Mouse (Mus musculus): ENCODE results near the gene Sh3gl1. TPM values are rescaled to one million over a fixed set of nuclear protein-coding genes. Genes with fewer than 3 reads are reported as not detected.
A peak's percentile ranks its signal among the peaks of the same experiment; 100 is the strongest.

Gene Sh3gl1
- polyA plus RNA-seq, 1 experiment from 2014 or later = 112 TPM

DNA sequence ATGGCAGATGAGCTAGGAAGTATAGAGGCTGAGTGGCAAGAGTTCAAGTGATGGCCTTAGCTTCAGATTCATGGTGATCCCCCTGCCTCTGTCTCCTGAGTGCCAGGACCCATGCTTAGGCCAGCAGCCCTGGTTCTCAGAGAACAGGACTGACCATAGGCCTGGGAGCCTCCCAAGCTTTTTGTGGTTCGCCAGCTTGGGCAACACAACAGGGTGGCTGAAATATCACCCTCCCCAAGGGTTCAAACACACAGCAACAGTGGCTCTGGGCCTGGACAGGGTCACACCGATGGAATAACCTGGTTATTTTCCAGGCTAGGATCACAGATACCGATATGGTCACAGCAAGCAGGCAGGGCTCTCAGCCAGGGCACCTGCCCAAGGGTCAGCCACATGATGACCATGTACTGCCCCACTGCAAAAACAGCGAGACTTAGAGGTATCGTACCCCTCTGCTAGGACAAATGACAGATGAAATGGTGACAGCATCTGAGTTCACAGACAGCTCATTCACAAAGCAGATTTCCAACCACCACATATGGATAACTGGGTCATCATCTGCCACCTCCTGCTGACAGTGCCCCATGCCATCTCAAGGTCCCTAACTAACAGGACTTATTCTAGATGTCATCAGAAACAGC, 8.5 kb downstream of the Sh3gl1 start:
- Histone ChIP-seq H3K36me3 (ENCODE audit: control insufficient read depth, insufficient read depth, low read length) (peaks cover 5% of the 10 kb centered on the region; the same call in 1 of the 2 replicates), H3K4me3 (ENCODE audit: low read depth, low read length) (no peak overlapping the region)

DNA sequence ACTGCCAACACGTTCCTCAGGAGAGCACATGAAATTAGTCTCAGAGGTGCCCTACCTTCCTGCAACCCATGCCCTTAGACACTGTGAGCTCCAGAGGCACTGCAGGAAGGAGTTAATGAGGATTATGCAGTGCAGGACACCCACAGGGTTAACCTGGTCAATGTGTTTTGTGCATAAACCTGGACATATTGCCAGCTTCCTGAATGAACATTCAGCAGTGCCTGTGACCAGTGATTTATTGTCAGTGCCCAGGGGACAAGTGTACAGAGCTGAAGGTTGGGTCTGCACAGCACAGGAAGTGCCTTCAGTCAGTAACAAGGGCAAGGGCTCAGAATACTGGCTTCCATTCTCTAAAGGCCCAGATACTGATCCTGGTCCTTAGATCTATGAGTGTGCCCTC, 9.6 kb downstream of the Sh3gl1 start:
- Histone ChIP-seq H3K4me1 (replicated peaks; ENCODE audit: control insufficient read depth, insufficient read depth, low read length) (peaks cover 3% of the 10 kb centered on the region; the same call in 1 of the 2 replicates), H3K27ac (ENCODE audit: low read depth, low read length) (no peak overlapping the region), H3K9ac (ENCODE audit: low read depth, low read length) (no peak overlapping the region), H3K4me2 (replicated peaks; ENCODE audit: low read depth, low read length) (no peak overlapping the region), H3K9me3 (ENCODE audit: control insufficient read depth, low read length) (no peaks in the 10 kb centered on the region), H3K4me3 (ENCODE audit: low read depth, low read length) (no peak overlapping the region), H3K27me3 (ENCODE audit: control insufficient read depth, insufficient read depth, low read length) (no peaks in the 10 kb centered on the region), H3K36me3 (ENCODE audit: control insufficient read depth, insufficient read depth, low read length) (peaks cover 5% of the 10 kb centered on the region; the same call in 1 of the 2 replicates)
- 80% methylated on average over 1 of the region's 1 CpGs for WGBS
- no peak for ATAC-seq (ENCODE audit: low FRiP score)
- no peak for DNase-seq (ENCODE audit: low spot score)

More for the DNA sequence above, 8.5 kb downstream of the Sh3gl1 start:
- DNase-seq (ENCODE audit: low spot score) (no peak), ATAC-seq (ENCODE audit: low FRiP score) (no peak)
- WGBS = 91% methylated on average over 5 of the region's 5 CpGs
- Histone ChIP-seq H3K27ac (ENCODE audit: low read depth, low read length) (no peak overlapping the region), H3K4me2 (replicated peaks; ENCODE audit: low read depth, low read length) (no peak overlapping the region), H3K9me3 (ENCODE audit: control insufficient read depth, low read length) (no peaks in the 10 kb centered on the region), H3K27me3 (ENCODE audit: control insufficient read depth, insufficient read depth, low read length) (no peaks in the 10 kb centered on the region), H3K4me1 (replicated peaks; ENCODE audit: control insufficient read depth, insufficient read depth, low read length) (peaks cover 2% of the 10 kb centered on the region; the same call in 1 of the 2 replicates), H3K9ac (ENCODE audit: low read depth, low read length) (no peak overlapping the region)

- ATAC-seq (ENCODE audit: low FRiP score) (no peak), DNase-seq (ENCODE audit: low spot score) (no peak)
- Histone ChIP-seq H3K4me3 (ENCODE audit: low read depth, low read length) (no peak overlapping the region), H3K27ac (ENCODE audit: low read depth, low read length) (no peak overlapping the region), H3K27me3 (ENCODE audit: control insufficient read depth, insufficient read depth, low read length) (no peaks in the 10 kb centered on the region), H3K4me1 (replicated peaks; ENCODE audit: control insufficient read depth, insufficient read depth, low read length) (peaks cover 3% of the 10 kb centered on the region; the same call in 1 of the 2 replicates), H3K9ac (ENCODE audit: low read depth, low read length) (no peak overlapping the region), H3K4me2 (replicated peaks; ENCODE audit: low read depth, low read length) (no peak overlapping the region), H3K9me3 (ENCODE audit: control insufficient read depth, low read length) (no peaks in the 10 kb centered on the region), H3K36me3 (ENCODE audit: control insufficient read depth, insufficient read depth, low read length) (peaks cover 5% of the 10 kb centered on the region; the same call in 1 of the 2 replicates)
- WGBS = 100% methylated on average over 1 of the region's 1 CpGs
Measured at GRCm38 (mm10) chr17:56026303-56026702, 10.1 kb downstream of the Sh3gl1 start.

DNA sequence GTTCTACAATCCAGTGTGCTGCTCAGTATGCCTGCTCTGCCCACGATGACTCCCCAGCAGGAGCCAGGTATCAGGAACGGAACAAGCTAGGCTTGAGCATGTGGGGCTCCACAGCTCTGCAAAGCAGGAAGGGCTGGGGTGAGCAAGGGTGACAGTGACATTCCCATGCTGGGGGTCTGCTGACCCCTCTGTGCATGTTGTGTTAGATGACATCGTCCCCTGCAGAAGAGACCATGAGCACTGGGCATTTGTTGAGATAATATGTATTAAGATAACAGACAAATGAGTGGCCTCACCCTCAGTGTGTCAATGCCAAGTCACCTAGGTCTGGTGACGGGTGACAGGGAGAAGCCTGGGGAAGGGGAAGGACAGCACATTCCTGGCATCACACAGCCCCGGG, 11.5 kb downstream of the Sh3gl1 start:
- Histone ChIP-seq H3K27ac (ENCODE audit: low read depth, low read length) (no peak overlapping the region), H3K4me2 (replicated peaks; ENCODE audit: low read depth, low read length) (no peak overlapping the region), H3K9ac (ENCODE audit: low read depth, low read length) (no peak overlapping the region), H3K36me3 (ENCODE audit: control insufficient read depth, insufficient read depth, low read length) (peaks cover 2% of the 10 kb centered on the region; the same call in 1 of the 2 replicates), H3K4me1 (replicated peaks; ENCODE audit: control insufficient read depth, insufficient read depth, low read length) (peaks cover 3% of the 10 kb centered on the region; the same call in 1 of the 2 replicates), H3K27me3 (ENCODE audit: control insufficient read depth, insufficient read depth, low read length) (no peaks in the 10 kb centered on the region), H3K9me3 (ENCODE audit: control insufficient read depth, low read length) (no peaks in the 10 kb centered on the region), H3K4me3 (ENCODE audit: low read depth, low read length) (no peak overlapping the region)
- no peak for ATAC-seq (ENCODE audit: low FRiP score)
- DNase-seq (ENCODE audit: low spot score) = no peak
- 84% methylated on average over 5 of the region's 5 CpGs for WGBS

GRCm38 (mm10) chr17:56024476-56024875, 12.0 kb downstream of the Sh3gl1 start:
- H3K9me3 ChIP-seq (ENCODE audit: control insufficient read depth, low read length) = no peaks in the 10 kb centered on the region
- no peak overlapping the region for H3K4me3 ChIP-seq (ENCODE audit: low read depth, low read length)
- no peaks in the 10 kb centered on the region for H3K27me3 ChIP-seq (ENCODE audit: control insufficient read depth, insufficient read depth, low read length)
- no peak for DNase-seq (ENCODE audit: low spot score)
- H3K36me3 ChIP-seq (ENCODE audit: control insufficient read depth, insufficient read depth, low read length) = peaks cover 1% of the 10 kb centered on the region; the same call in 1 of the 2 replicates
- H3K4me1 ChIP-seq (replicated peaks; ENCODE audit: control insufficient read depth, insufficient read depth, low read length) = peaks cover 3% of the 10 kb centered on the region; the same call in 1 of the 2 replicates
- H3K9ac ChIP-seq (ENCODE audit: low read depth, low read length) = no peak overlapping the region
- H3K27ac ChIP-seq (ENCODE audit: low read depth, low read length) = no peak overlapping the region
- 81% methylated on average over 2 of the region's 2 CpGs for WGBS
- no peak for ATAC-seq (ENCODE audit: low FRiP score)
- no peak overlapping the region for H3K4me2 ChIP-seq (replicated peaks; ENCODE audit: low read depth, low read length)

DNA sequence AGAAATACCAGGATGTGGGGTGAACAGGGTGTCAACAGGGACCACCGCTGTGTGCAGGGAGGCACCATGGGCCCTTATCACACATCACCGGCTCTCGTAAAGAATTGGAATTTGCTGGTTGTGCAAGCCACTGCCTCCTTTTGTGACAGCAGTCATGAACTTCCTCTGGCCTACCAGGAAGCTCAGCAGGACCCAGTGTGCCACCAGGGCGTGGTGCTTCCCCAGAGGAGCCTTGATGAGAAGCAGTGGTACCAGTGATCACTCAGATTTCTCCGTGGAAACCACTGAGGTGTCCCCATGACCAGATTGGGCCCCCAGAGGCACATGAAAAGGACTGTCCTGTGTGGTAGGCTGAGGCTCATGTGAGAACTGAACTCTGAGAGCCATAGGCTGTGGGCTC, 13.0 kb downstream of the Sh3gl1 start:
- H3K4me3 ChIP-seq (ENCODE audit: low read depth, low read length) = no peak overlapping the region
- DNase-seq (ENCODE audit: low spot score) (no peak), ATAC-seq (ENCODE audit: low FRiP score) (no peak)
- peaks cover 3% of the 10 kb centered on the region; the same call in 1 of the 2 replicates for H3K4me1 ChIP-seq (replicated peaks; ENCODE audit: control insufficient read depth, insufficient read depth, low read length)
- H3K9me3 ChIP-seq (ENCODE audit: control insufficient read depth, low read length) = no peaks in the 10 kb centered on the region
- peaks cover under 1% of the 10 kb centered on the region; the same call in 1 of the 2 replicates for H3K36me3 ChIP-seq (ENCODE audit: control insufficient read depth, insufficient read depth, low read length)
- no peak overlapping the region for H3K4me2 ChIP-seq (replicated peaks; ENCODE audit: low read depth, low read length)
- H3K27ac ChIP-seq (ENCODE audit: low read depth, low read length) = 0 out of 2 replicates have a peak overlapping the region, but pooled peaks have one; percentile 3
- H3K9ac ChIP-seq (ENCODE audit: low read depth, low read length) = no peak overlapping the region
- 86% methylated on average over 5 of the region's 5 CpGs for WGBS
- no peaks in the 10 kb centered on the region for H3K27me3 ChIP-seq (ENCODE audit: control insufficient read depth, insufficient read depth, low read length)

- no peak overlapping the region for H3K9ac ChIP-seq (ENCODE audit: low read depth, low read length)
- no peak for ATAC-seq (ENCODE audit: low FRiP score)
Measured at GRCm38 (mm10) chr17:56022989-56023290, 13.5 kb downstream of the Sh3gl1 start.

GRCm38 (mm10) chr17:56022131-56022988, 14.1 kb downstream of the Sh3gl1 start:
- Histone ChIP-seq H3K36me3 (ENCODE audit: control insufficient read depth, insufficient read depth, low read length) (peaks cover 10% of the 10 kb centered on the region), H3K4me1 (replicated peaks; ENCODE audit: control insufficient read depth, insufficient read depth, low read length) (peaks cover 3% of the 10 kb centered on the region; the same call in 1 of the 2 replicates), H3K4me3 (ENCODE audit: low read depth, low read length) (no peak overlapping the region), H3K4me2 (replicated peaks; ENCODE audit: low read depth, low read length) (no peak overlapping the region), H3K9ac (ENCODE audit: low read depth, low read length) (no peak overlapping the region), H3K9me3 (ENCODE audit: control insufficient read depth, low read length) (no peaks in the 10 kb centered on the region), H3K27ac (ENCODE audit: low read depth, low read length) (peak overlapping the region; percentile 13; the same call in 1 of the 2 replicates), H3K27me3 (ENCODE audit: control insufficient read depth, insufficient read depth, low read length) (no peaks in the 10 kb centered on the region)
- ATAC-seq (ENCODE audit: low FRiP score) (peak; percentile 22; the same call in 1 of the 2 replicates), DNase-seq (ENCODE audit: low spot score) (no peak)
- 53% methylated on average over 2 of the region's 2 CpGs for WGBS

More at GRCm38 (mm10) chr17:56022989-56023290, 13.5 kb downstream of the Sh3gl1 start:
- Histone ChIP-seq H3K27ac (ENCODE audit: low read depth, low read length) (no peak overlapping the region), H3K4me1 (replicated peaks; ENCODE audit: control insufficient read depth, insufficient read depth, low read length) (peaks cover 3% of the 10 kb centered on the region; the same call in 1 of the 2 replicates), H3K27me3 (ENCODE audit: control insufficient read depth, insufficient read depth, low read length) (no peaks in the 10 kb centered on the region), H3K4me3 (ENCODE audit: low read depth, low read length) (no peak overlapping the region), H3K4me2 (replicated peaks; ENCODE audit: low read depth, low read length) (no peak overlapping the region), H3K36me3 (ENCODE audit: control insufficient read depth, insufficient read depth, low read length) (peaks cover 5% of the 10 kb centered on the region), H3K9me3 (ENCODE audit: control insufficient read depth, low read length) (no peaks in the 10 kb centered on the region)
- WGBS = 77% methylated on average over 4 of the region's 4 CpGs
- no peak for DNase-seq (ENCODE audit: low spot score)
